Mouse (Mus musculus) liver, adult 2 months (tissue): ENCODE results near the gene Snx27.

Experiments
- CTCF ChIP-seq: fragments of 200-500 bp; IDR thresholded peaks from 2 replicates; pipeline ENCODE4 v1.5.1; 2011; ENCODE audit warnings: low read depth, low read length, control low read depth
- POLR2A ChIP-seq: fragments of 200-500 bp; IDR thresholded peaks from 2 replicates; pipeline ENCODE4 v1.6.1; 2011; ENCODE audit warnings: low read length, control low read depth; ENCODE audit not compliant: insufficient read depth; ENCODE audit errors: extremely low read depth

GRCm38 (mm10) chr3:94628712-94629111 lies 46.2 kb upstream of the Snx27 start:
- TF ChIP-seq POLR2A (no peak), CTCF (no peak)
